Mouse (Mus musculus) urinary bladder, postnatal 25 days (tissue): Measurements from ENCODE around the gene Mtif2.
"Not testable (repeated sequence)": the region's sequence is repeated elsewhere in the genome, so short reads cannot be mapped to it uniquely, and the experiment has no call there.

Experiments
- DNase-seq: peaks from one replicate; pipeline ENCODE4 v3.0.0; 2022; ENCODE audit warnings: low spot score

Gene Mtif2

DNA sequence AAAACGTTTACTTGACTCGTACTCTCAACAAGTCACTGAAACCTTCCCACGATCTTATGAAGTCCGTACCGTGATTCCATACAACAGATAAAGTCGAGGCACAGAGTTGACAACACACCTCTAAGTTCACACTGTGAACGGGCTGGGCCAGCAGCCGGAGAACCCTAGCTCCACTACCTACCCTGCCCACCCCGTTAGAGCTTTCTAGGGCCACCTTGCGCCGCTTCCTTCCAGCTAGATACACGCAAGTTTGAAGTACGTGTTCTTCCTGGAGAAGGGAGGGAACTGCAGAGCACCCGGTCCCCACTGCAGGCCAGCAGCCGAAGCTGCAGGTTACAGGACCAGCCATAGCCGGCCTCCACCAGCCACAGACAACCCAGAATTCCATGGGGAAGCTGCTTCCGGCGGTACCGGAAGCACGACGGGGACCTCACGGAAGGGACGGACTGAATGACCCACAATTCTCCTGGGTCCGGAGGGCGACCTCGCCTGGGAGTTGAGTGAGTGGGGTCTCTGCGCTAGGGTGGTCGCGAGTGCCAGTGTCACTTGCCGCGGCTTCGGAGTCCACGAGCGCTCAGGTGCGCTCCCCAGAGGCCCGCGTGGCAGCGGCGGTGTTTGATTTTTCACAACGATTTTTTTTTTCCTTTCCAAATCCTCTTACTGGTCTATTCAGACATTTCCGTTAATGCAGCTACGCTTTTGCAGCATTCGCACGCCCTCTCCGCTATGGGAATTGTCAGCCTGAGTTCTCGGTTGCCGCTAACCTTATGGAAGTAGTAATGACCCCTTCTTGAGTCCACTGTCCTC lies at the start of gene Mtif2:
Gene Mtif2, plus strand, starts transcription at position 421 of the 807 bp plus-strand sequence.
- DNase-seq = peak; percentile 66

DNA sequence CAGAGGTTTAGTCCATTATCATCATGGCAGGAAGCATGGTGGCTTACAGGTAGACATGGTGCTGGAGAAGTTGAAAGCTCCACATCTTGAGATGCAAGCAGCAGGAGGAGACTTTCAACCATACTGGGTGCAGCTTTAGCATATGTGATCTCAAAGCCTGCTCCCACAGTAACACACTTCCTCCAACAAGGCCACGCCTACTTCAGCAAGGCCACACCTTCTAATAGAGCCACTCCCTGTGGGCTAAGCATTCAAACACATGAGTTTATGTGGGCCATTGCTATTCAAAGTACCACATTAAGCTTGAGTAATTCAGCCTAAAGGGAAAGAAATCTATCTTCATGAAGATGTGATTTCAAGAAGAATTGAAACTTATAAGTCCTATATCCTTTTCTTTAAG lies 33.1 kb upstream of the Mtif2 start:
- DNase-seq = no peak

- DNase-seq = no peak
These were observed 29.2 kb upstream of the Mtif2 start for GRCm38 (mm10) chr11:29496962-29497361.

GRCm38 (mm10) chr11:29503948-29504893 lies 22.0 kb upstream of the Mtif2 start:
- no peak for DNase-seq

- no peak for DNase-seq
These were observed 21.1 kb upstream of the Mtif2 start for GRCm38 (mm10) chr11:29504899-29505625.

GRCm38 (mm10) chr11:29509421-29509820 lies 16.8 kb upstream of the Mtif2 start:
- DNase-seq = no peak

GRCm38 (mm10) chr11:29512818-29513535 lies 13.2 kb upstream of the Mtif2 start:
- no peak for DNase-seq

DNA sequence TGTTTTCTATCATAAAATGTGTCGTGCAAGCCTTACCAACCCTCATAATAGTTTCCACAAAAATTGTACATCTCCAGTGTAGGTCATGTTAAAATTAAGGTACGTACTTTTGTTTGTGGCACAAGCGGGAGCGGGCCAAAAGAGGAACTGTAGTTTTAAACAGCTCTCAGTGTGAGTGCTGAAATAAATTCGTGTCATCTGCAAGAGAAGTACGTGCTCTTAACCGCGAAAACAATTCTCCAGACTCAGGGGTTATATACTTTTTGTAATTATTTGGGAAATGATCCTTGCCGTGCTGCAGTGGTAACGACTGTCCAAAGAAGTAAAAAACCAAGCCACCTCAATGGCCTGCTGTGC lies 11.9 kb upstream of the Mtif2 start:
- no peak for DNase-seq

GRCm38 (mm10) chr11:29514682-29515412 lies 11.4 kb upstream of the Mtif2 start, which contains the start of gene Prorsd1:
Prorsd1 (minus strand) TSS chr11:29515033.
- DNase-seq = peak; percentile 91

DNA sequence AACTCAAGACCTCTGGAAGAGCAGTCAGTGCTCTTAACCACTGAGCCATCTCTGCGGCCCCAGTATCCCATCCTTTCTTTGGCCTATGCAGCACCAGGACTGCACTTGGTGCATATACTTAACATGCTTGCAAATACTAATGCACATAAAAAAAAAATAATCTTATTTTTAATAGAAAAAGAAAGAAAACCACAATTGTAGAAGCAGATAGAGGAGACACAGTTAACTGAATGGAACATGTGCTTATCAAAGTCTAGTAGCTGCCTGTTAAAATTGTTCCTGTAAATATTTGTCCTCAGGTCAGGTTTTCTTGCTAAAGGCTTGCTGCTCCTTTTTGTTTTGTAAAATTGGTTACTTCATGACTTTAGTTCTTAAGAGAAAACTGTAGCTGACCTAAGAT lies 12.0 kb downstream of the Mtif2 start:
- no peak for DNase-seq

- no peak for DNase-seq
These were observed 18.2 kb downstream of the Mtif2 start for GRCm38 (mm10) chr11:29544225-29544945.

GRCm38 (mm10) chr11:29545150-29545752 lies 19.0 kb downstream of the Mtif2 start:
- not testable (repeated sequence) for DNase-seq

DNA sequence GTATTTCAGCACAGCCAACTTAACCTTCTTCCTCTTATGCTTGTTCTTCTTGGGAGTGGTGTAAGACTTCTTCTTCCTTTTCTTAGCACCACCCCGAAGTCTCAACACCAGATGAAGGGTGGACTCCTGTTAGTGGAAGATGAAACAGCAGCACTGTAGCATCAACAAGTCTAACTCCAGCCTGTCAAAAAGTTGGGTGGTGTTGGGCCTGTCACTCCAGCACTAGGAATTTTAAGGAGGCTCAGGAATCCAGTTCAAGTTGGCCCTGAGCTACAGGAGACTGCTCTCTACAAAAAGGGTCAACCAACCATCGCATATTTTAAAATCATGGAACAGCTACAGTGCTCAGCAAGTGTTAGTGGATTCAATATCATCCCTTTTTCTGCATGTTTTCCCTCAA lies 20.1 kb downstream of the Mtif2 start:
- DNase-seq = not testable (repeated sequence)

DNA sequence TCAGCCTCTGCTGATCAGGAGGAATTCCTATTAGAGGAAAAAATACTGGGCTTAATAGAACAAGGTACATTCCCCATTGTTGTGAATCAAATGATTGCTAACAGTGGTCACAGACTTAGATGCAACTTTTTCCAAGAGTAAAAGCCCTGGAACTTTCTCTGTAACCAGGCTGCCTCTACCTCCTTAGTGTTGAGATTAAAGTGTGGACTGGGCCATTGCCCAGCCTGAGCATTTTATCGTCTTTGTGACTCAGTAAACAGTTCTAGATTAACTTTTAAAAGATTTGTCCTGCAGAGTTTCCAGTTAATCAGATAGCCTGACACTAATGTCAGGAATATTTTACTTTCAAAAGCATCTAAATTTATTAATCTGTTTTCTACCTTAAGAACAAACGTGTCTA lies 20.6 kb downstream of the Mtif2 start:
- DNase-seq = no peak

DNA sequence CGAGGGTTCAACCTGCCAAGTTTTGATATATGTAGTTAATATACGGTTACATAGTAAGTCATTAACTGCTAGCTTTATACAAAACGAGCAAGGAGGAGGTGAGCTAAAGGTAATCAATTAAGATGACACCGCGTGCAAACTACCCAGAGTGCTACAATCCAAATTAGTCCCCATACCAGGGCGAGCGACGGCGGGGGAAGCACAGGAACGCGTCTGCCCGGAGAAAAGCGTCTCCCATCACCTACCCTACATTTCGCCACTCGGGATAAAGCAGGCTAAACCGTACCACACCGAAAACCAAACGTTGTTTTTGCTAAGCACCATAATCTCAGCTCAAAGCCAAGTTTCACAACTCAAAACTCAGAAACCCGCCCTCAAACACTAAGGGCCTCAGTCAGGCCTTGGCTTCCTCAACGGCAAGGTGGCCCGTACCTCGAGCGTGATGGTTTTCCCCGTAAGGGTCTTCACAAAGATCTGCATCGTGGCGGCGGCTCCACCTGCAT lies 21.1 kb downstream of the Mtif2 start:
- DNase-seq = no peak

- DNase-seq = peak; percentile 98
These were observed 21.7 kb downstream of the Mtif2 start, which contains the start of the genes Clhc1 and Rps27a for GRCm38 (mm10) chr11:29547752-29548503. Clhc1 (plus strand) TSS chr11:29547950. Rps27a (minus strand) TSS chr11:29548109.

DNA sequence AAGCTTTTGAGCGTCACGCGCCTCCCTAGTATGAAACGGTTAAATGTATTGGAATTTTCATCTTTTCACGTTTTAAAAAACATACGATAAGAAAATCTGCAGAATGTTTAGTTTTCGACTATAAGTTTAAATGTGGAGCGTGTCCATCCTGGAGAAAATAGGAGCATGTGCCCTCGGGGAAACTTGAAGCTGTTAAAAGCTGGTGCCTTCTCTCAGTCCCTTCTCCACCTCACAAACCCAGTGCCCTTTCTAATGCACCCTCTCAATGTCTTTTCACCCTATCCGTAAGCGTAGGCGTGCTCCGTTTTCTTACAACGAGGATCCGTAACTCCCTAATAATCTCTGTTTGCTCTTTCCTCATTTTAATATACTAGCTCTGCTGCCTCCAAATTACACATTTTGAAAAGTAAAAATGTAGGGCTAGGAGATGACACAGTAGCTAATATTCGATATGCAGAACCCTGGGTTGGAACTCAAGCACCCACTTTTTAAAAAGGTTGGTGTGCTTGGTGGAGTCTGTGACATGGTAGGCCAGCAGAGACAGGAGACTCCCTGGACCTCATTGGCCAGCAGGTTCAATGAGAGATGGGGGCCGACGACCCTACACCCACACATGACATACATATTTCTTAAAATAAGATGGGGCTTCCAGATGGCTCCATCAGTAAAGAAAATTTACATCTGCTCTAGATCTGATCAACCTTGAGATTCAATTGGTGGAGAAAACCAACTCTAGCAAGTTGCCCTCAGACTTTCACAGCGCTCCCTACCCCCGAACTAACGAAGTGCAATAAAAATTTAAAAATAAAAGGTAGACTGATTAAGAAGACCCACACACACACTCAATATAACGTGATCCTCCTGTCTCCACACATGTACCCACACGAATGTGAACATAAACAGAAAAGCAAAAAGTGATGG lies 22.6 kb downstream of the Mtif2 start:
- DNase-seq = no peak

DNA sequence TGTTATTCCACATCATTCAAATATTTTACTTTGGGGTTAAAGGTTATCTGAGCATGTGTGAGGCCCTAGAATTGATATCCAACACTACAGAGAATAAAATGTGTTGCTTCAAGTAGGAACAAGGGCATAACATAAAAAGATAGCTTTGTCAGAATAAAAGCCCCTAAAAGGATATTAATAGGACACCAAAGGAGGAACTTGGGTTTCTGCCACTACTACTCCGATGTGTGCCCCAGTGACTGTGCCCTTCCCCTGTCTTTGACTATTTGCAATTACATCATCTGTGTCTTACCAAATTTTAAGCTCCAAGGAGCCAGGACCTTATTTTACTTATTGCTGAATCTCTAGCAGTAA lies 23.2 kb downstream of the Mtif2 start:
- DNase-seq = no peak
